Mouse (Mus musculus) MEL (cell line): ENCODE measurements around the gene Rars. TPM values are rescaled to one million over a fixed set of nuclear protein-coding genes. Genes with fewer than 3 reads are reported as not detected.
"Not testable (repeated sequence)": the region's sequence is repeated elsewhere in the genome, so short reads cannot be mapped to it uniquely, and the experiment has no call there.

Experiments
- DNase-seq: peaks from one replicate; pipeline ENCODE4 v3.0.0; 2011; ENCODE audit warnings: low read depth, low spot score
- H3K27ac ChIP-seq: 2 replicates; pipeline ENCODE4 v1.5.1; 2012; ENCODE audit warnings: low read depth, mild to moderate bottlenecking, control low read depth, low read length, moderate library complexity; ENCODE audit not compliant: control insufficient read depth
- H3K27me3 ChIP-seq, 2 experiments: fragments of 150-350 bp in 1 of 2; sonication (generic) in 1 of 2; 2 replicates each; pipeline ENCODE4 v1.6.1; 2012; ENCODE audit warnings: low read length in 2 of 2, mild to moderate bottlenecking in 2 of 2, improper control_type of control experiment in 1 of 2, moderate library complexity in 1 of 2; ENCODE audit not compliant: insufficient read depth in 2 of 2, control insufficient read depth in 1 of 2
- H3K36me3 ChIP-seq, 2 experiments: 2 replicates each; pipeline ENCODE4 v1.6.1; 2012 to 2014; ENCODE audit warnings: low read length in 2 of 2, improper control_type of control experiment in 1 of 2, inconsistent platforms in 1 of 2, mild to moderate bottlenecking in 1 of 2; ENCODE audit not compliant: insufficient read depth in 2 of 2, control insufficient read depth in 1 of 2
- H3K4me1 ChIP-seq, 2 experiments: fragments of 150-350 bp in 1 of 2; sonication (generic) in 1 of 2; 2 replicates each; pipeline ENCODE4 v1.6.1; 2012; ENCODE audit warnings: low read length in 2 of 2, improper control_type of control experiment in 1 of 2, mild to moderate bottlenecking in 1 of 2; ENCODE audit not compliant: insufficient read depth in 2 of 2, control insufficient read depth in 1 of 2
- H3K4me3 ChIP-seq, 2 experiments: fragments of 150-350 bp in 1 of 2; sonication (generic) in 1 of 2; 2 replicates each; pipeline ENCODE4 v1.5.1; 2012; ENCODE audit warnings: low read depth in 2 of 2, low read length in 2 of 2, mild to moderate bottlenecking in 2 of 2, moderate library complexity in 2 of 2, control low read depth in 1 of 2, improper control_type of control experiment in 1 of 2; ENCODE audit not compliant: control insufficient read depth in 1 of 2, insufficient read depth in 1 of 2
- H3K79me2 ChIP-seq: 2 replicates; pipeline ENCODE4 v1.6.1; 2012; ENCODE audit warnings: mild to moderate bottlenecking, low read length, moderate library complexity; ENCODE audit not compliant: control insufficient read depth, poor library complexity, insufficient read depth
- H3K9ac ChIP-seq: 2 replicates; pipeline ENCODE4 v1.6.1; 2012; ENCODE audit warnings: low read depth, mild to moderate bottlenecking, control low read depth, low read length, moderate library complexity; ENCODE audit not compliant: control insufficient read depth, poor library complexity, severe bottlenecking
- H3K9me3 ChIP-seq: fragments of 150-350 bp; sonication (generic); replicated peaks from 2 replicates; pipeline ENCODE4 v1.6.1; 2012; ENCODE audit warnings: mild to moderate bottlenecking, low read length, improper control_type of control experiment, moderate library complexity; ENCODE audit not compliant: insufficient read depth
- CHD1 ChIP-seq: IDR thresholded peaks from 2 replicates; pipeline ENCODE4 v1.6.1; 2012; ENCODE audit warnings: low read depth, mild to moderate bottlenecking, inconsistent platforms, low read length, improper control_type of control experiment
- CTCF ChIP-seq, 3 experiments: IDR thresholded peaks in 2 of 3; conservative IDR thresholded peaks in 1 of 3; 2 replicates each; pipeline ENCODE4 v1.5.1; 2011 to 2012; ENCODE audit warnings: low read length in 3 of 3, low read depth in 2 of 3, mild to moderate bottlenecking in 2 of 3, improper control_type of control experiment in 1 of 3, inconsistent platforms in 1 of 3, mixed read lengths in 1 of 3, moderate library complexity in 1 of 3; ENCODE audit not compliant: control insufficient read depth in 1 of 3, insufficient read depth in 1 of 3, poor library complexity in 1 of 3, severe bottlenecking in 1 of 3
- ELF1 ChIP-seq: IDR thresholded peaks from 2 replicates; pipeline ENCODE4 v1.6.1; 2014; ENCODE audit warnings: low read depth, mild to moderate bottlenecking, inconsistent platforms, low read length, improper control_type of control experiment, moderate library complexity
- EP300 ChIP-seq, 2 experiments: IDR thresholded peaks; 2 replicates each; pipeline ENCODE4 v1.6.1; 2011; ENCODE audit warnings: improper control_type of control experiment in 2 of 2, low read length in 2 of 2, low read depth in 1 of 2, mild to moderate bottlenecking in 1 of 2
- ETS1 ChIP-seq: IDR thresholded peaks from 2 replicates; pipeline ENCODE4 v1.6.1; 2012; ENCODE audit warnings: low read depth, mild to moderate bottlenecking, inconsistent platforms, low read length, improper control_type of control experiment, moderate library complexity
- HCFC1 ChIP-seq: IDR thresholded peaks from 2 replicates; pipeline ENCODE4 v1.6.1; 2012; ENCODE audit warnings: low read depth, mild to moderate bottlenecking, inconsistent platforms, low read length, improper control_type of control experiment, moderate library complexity
- KAT2A ChIP-seq: conservative IDR thresholded peaks from 2 replicates; pipeline ENCODE4 v1.6.1; 2012; ENCODE audit warnings: low read depth, low read length, improper control_type of control experiment, inconsistent platforms
- MAX ChIP-seq: IDR thresholded peaks from 2 replicates; pipeline ENCODE4 v1.6.1; 2011; ENCODE audit warnings: low read length, improper control_type of control experiment
- MEF2A ChIP-seq: IDR thresholded peaks from 2 replicates; pipeline ENCODE4 v1.6.1; 2014; ENCODE audit warnings: low read depth, mild to moderate bottlenecking, inconsistent platforms, low read length, improper control_type of control experiment; ENCODE audit not compliant: poor library complexity, insufficient replicate concordance, severe bottlenecking; ENCODE audit errors: extremely low read depth
- MXI1 ChIP-seq: IDR thresholded peaks from 2 replicates; pipeline ENCODE4 v1.6.1; 2011; ENCODE audit warnings: mild to moderate bottlenecking, low read depth, low read length, improper control_type of control experiment
- MYB ChIP-seq: IDR thresholded peaks from 2 replicates; pipeline ENCODE4 v1.6.1; 2011; ENCODE audit warnings: mild to moderate bottlenecking, low read depth, low read length, improper control_type of control experiment
- NELFE ChIP-seq: IDR thresholded peaks from 2 replicates; pipeline ENCODE4 v1.6.1; 2011; ENCODE audit warnings: low read depth, low read length, improper control_type of control experiment
- SIN3A ChIP-seq: IDR thresholded peaks from 2 replicates; pipeline ENCODE4 v1.6.1; 2012; ENCODE audit warnings: low read length, improper control_type of control experiment, inconsistent platforms
- SMC3 ChIP-seq: IDR thresholded peaks from 2 replicates; pipeline ENCODE4 v1.6.1; 2011; ENCODE audit warnings: low read depth, low read length, improper control_type of control experiment
- TBP ChIP-seq: IDR thresholded peaks from 2 replicates; pipeline ENCODE4 v1.8.0; 2011; ENCODE audit warnings: low read depth, low read length, improper control_type of control experiment
- ZKSCAN1 ChIP-seq: IDR thresholded peaks from 2 replicates; pipeline ENCODE4 v1.6.1; 2012; ENCODE audit warnings: low read depth, mild to moderate bottlenecking, inconsistent platforms, low read length, improper control_type of control experiment, moderate library complexity
- ZMIZ1 ChIP-seq: IDR thresholded peaks from 2 replicates; pipeline ENCODE4 v1.6.1; 2012; ENCODE audit warnings: low read depth, mild to moderate bottlenecking, inconsistent platforms, low read length, improper control_type of control experiment, moderate library complexity
- polyA plus RNA-seq, 2 experiments: library from polyadenylated mRNA; stranded (reverse) in 1 of 2; unstranded in 1 of 2; fragments of >175 nt in 1 of 2; fragments of >200 nt in 1 of 2; gene quantifications; 2 replicates each; pipeline versions ENCODE4 v1.2.1 to v1.2.4; 2012; ENCODE audit warnings: low replicate concordance in 2 of 2, low read depth in 1 of 2; ENCODE audit not compliant: insufficient read length in 2 of 2, insufficient read depth in 1 of 2, missing spikeins in 1 of 2
- total RNA-seq: library from RNA; depleted of rRNA; stranded (reverse); fragments of 300-350 nt; gene quantifications from 2 replicates; pipeline ENCODE4 v1.2.3, GENCODE M21; 2012

Rars gene
- total and polyA plus RNA-seq, 3 experiments: 193 to 396 (median 251) TPM

GRCm38 (mm10) chr11:35841738-35842325 is 7.5 kb upstream of the Rars start (continued):
- TF ChIP-seq HCFC1 (peak; percentile 42; the same call in 1 of the 2 replicates), NELFE (no peak; the same call in 1 of the 2 replicates), ZKSCAN1 (no peak), ZMIZ1 (no peak), MXI1 (peak; percentile 58; the same call in 1 of the 2 replicates), ETS1 (no peak), ELF1 (no peak), SMC3 (no peak), KAT2A (no peak), MAX (peak; percentile 77), EP300 (IDR thresholded peaks at IDR 0.05; ENCODE audit: low read depth in 1 of 2, low read length in 2 of 2) (no peak), CHD1 (no peak), SIN3A (peak; percentile 22; the same call in 1 of the 2 replicates), TBP (0 out of 2 replicates have a peak, but pooled peaks have one; percentile 12)

GRCm38 (mm10) chr11:35840806-35841205 is 6.5 kb upstream of the Rars start:
- not testable (repeated sequence) for H3K27me3 ChIP-seq, H3K9ac ChIP-seq, H3K4me3 ChIP-seq, H3K79me2 ChIP-seq, H3K27ac ChIP-seq, DNase-seq, H3K9me3 ChIP-seq, H3K36me3 ChIP-seq
- H3K4me1 ChIP-seq: peaks cover 4 to 11% of the 10 kb centered on the region in 2 experiments; a peak in 3 of 4 replicates

- Histone ChIP-seq H3K27ac (no peak overlapping the region), H3K27me3 (no peaks in the 10 kb centered on the region), H3K9me3 (no peaks in the 10 kb centered on the region), H3K4me3 (no peak overlapping the region), H3K36me3 (peaks cover 0 to 7% of the 10 kb centered on the region in 2 experiments; a peak in 2 of 4 replicates), H3K79me2 (no peaks in the 10 kb centered on the region), H3K4me1 (peaks cover 4 to 11% of the 10 kb centered on the region in 2 experiments; a peak in 3 of 4 replicates), H3K9ac (no peak overlapping the region)
- TF ChIP-seq MEF2A: no peak
- 0 out of 2 replicates have a peak, but pooled peaks have one; percentile 46 for TF ChIP-seq HCFC1
- peak; percentile 68 to 74 (median 72) for TF ChIP-seq CTCF (IDR thresholded peaks at IDR 0.05 in 2 of 3, conservative IDR thresholded peaks at IDR 0.05 in 1 of 3; ENCODE audit: control insufficient read depth in 1 of 3, insufficient read depth in 1 of 3, low read depth in 2 of 3, low read length in 3 of 3, poor library complexity in 1 of 3, severe bottlenecking in 1 of 3)
- no peak for TF ChIP-seq MYB
- peak; percentile 62 for DNase-seq
Measured at GRCm38 (mm10) chr11:35840282-35840681, 6.0 kb upstream of the Rars start.
